Mouse (Mus musculus) gastrocnemius, postnatal 4 days (tissue): ENCODE data around the gene Adcy2. TPM values are rescaled to one million over a fixed set of nuclear protein-coding genes. Genes with fewer than 3 reads are reported as not detected.

Experiments
- DNase-seq, 2 experiments: peaks; one replicate each; pipeline ENCODE4 v3.0.0; 2021 to 2022; ENCODE audit warnings: low spot score in 2 of 2, mixed read lengths in 2 of 2
- total RNA-seq, 2 experiments: library from RNA; stranded (reverse); gene quantifications; 2 replicates each; pipeline ENCODE4 v1.2.3; 2021

Adcy2 gene
- total RNA-seq, 2 experiments from 2014 or later: 24.0 to 40.1 TPM

- no peak for DNase-seq
Observed at GRCm38 (mm10) chr13:68830030-68830759, 169.1 kb downstream of the Adcy2 start.

DNA sequence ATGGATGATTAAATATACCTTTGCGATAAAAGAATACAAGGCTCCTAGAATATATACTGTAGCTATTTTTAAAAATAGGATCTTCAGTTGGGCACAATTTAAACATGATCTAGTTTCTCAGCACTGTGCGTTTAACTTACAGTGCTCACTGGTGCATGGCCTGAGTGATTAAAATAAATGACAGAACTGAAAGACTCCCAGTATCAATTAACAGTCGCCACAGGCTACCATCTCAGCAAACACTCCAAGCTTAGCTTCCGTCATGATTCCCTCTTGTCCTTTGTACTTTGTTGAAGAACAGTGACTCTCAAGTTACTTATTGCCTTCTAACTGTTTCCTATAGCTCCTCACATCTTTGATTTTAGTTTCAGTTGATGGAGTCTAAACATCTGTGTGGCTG is 170.9 kb downstream of the Adcy2 start:
- DNase-seq: no peak

GRCm38 (mm10) chr13:68826461-68826860 is 172.9 kb downstream of the Adcy2 start:
- no peak for DNase-seq

DNA sequence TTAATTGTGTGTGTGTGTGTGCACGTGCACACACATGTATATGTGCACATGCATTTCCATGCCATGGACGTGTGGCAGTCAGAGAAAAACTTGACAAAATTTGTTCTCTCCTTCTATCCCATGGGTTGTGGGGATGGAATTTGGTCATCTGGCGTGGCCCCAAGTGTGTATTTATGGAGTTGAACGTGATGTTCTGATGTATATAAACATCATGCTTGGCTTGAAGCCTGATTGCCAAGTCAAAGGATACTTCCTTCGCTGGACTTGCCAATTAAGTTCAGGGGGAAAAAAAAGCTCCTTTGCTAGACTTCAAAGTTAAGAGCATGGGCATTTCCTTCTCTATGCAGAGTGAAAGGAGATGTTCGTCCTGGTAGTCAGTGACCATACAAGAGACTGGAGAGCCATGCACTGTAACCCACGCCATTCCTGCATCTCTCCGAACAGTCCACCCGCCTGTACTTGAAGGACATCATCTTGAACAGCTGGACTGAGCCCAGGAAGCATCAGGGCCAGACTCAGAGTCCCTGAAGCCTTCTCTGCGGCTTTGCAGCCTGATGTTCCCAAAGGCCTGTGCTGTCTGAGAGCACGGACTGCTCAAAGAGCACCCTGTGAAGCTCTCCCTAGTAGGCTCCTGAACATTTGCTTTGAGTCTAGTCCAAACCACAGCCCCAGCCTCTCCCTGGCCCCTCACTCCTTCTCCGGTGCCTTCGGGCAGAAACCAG is 178.3 kb downstream of the Adcy2 start:
- no peak for DNase-seq

DNA sequence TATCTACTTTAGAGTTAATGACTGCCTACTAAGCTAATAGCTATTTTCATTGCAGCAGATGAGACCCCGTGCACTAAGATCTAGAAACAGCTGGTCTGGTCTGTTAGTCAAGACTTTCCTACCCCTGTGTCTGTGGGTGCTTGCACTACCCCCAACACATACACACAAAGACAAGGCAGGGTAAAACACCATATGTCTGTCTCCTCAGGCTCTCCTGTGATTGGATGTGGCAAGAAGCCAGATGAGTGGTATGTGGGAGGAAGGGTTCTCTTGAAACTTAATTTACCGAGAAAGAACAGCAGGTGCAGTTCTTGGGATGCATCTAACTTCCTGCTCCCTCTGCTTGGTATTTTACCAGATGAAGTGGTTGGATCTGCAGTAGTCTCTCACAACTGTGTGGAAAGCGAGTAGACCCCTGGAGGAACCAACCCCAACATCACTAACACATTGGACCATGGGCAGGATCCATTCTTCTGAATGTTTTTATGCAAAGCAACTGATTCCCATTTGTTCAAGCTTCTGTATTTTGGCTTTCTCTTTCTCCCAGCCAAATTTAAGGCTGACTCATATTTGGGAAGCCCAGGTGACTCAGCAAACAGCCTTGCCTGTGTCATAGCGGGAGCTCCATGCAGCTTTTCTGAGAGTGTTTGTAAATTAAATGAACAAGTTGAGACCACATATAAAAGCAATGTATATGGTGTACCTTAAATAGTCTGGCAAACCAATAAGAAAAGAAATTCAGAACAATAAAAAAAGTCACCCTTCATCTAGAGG is 183.4 kb downstream of the Adcy2 start:
- DNase-seq: no peak

- no peak for DNase-seq
Observed at GRCm38 (mm10) chr13:68811185-68811584, 188.2 kb downstream of the Adcy2 start.

- DNase-seq: peak in 1 of 2 experiments; percentile 14
Observed at GRCm38 (mm10) chr13:68799777-68800176, 199.6 kb downstream of the Adcy2 start.

- peak in 1 of 2 experiments; percentile 24 for DNase-seq
Observed at GRCm38 (mm10) chr13:68793286-68793685, 206.1 kb downstream of the Adcy2 start.

- no peak for DNase-seq
Observed at GRCm38 (mm10) chr13:68787286-68788061, 211.9 kb downstream of the Adcy2 start.

DNA sequence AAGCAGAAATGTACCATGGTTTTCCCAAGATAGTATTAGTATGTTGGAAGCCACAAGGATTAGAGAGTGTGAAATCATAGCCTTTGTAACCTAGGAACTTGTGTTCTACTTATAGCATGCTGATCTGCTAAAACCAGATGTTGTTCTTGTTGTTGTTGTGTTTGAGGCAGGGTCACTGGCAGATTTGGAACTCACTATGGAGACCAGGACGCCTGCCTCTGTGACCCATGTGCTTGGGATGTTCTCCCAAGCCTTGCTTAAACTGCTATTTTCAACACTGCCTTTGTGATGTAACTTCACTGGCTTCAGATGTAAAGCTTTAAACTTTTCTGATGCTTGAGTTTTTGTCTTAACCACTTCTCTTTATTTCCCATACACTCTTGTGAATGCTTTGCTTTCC is 216.2 kb downstream of the Adcy2 start:
- no peak for DNase-seq

DNA sequence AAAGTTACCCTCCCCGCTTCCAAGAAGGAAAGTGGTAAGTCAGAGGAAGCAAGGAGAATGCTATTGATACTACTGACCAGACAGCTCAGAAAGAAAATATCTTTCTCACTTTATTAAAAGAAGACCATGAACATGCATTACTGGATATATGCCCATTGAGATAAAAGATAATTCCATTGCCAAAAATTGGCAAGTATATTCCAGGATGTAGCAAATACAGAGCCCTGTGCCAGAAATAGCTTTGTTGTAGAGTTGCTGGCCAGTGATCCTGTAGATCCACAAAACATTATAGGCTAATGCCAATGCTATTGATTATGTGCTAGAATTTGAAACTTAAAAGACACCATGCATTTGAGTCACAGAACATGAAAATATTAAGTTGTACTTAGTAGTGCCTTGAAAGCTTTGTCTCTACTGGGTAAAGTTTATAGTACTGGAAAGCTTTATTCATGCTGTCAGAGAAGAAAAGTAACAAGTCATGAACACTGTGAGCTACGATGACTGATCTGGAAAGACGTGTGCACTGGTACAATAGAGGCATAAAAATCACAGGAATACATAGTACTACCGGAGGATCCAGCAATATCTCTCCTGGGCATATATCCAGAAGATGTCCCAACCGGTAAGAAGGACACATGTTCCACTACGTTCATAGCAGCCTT is 221.2 kb downstream of the Adcy2 start:
- no peak for DNase-seq

- DNase-seq: no peak
Observed at GRCm38 (mm10) chr13:68773599-68774211, 225.6 kb downstream of the Adcy2 start.

DNA sequence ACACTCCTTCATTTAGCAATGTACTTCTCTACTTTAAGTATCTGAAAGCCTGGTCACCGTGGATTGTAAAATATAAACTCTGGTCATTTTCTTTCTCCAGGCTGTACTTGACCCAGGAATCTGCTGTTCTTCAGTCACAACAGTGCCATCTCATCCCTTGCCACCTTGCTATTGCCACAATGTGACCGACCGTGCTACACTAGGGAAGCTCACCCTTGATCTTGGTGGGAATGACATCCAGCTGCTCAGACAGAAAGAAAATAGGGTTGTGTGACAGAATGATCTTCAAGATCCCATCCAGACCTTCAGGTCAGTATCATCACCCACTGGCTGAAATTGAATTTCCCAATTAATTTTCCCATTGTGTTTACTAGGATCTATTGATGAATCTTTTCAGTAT is 230.8 kb downstream of the Adcy2 start:
- no peak for DNase-seq

GRCm38 (mm10) chr13:68765896-68766578 is 233.3 kb downstream of the Adcy2 start:
- no peak for DNase-seq

DNA sequence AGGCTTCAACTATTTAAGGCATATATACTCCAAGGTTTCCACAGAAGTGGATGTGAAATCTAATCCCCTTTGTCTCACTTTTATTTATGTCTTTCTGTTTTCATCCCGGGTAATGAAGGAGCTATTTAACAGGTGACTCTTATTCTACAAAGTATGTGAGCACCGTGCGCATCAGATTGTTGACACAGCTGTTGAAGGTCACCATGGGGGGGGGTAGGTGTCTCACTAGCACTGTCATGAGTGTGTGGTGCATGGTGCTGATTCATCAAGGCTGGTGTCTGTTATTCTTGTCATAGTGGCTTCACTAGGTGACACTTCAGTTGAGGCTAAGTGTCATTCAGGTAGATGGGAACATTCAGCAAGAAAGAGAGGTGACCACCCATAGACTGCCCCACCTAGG is 234.7 kb downstream of the Adcy2 start:
- no peak for DNase-seq

GRCm38 (mm10) chr13:68749801-68750200 is 249.5 kb downstream of the Adcy2 start:
- DNase-seq: no peak

- DNase-seq: no peak
Observed at GRCm38 (mm10) chr13:68749370-68749769, 250.0 kb downstream of the Adcy2 start.

- no peak for DNase-seq
Observed at GRCm38 (mm10) chr13:68745426-68745825, 253.9 kb downstream of the Adcy2 start.

DNA sequence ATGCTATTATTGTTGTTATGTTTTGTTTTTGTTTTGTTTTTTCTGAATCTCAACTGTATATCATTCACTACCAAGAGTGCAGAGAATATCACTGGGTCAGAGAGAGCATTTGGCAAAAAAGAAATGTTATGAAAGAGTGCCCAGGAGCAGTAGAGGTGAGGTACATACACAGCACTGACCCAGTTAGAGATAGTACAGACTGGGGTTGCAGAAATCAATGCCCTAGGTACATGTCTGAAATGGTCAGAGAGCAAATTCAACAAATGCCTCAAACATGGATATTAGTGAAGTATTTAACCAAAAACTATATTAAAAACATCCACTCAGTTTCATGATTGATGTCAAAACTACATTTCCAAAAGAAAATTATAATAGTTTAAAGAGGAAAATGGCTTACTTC is 286.7 kb downstream of the Adcy2 start:
- DNase-seq: no peak
